Mouse (Mus musculus): ENCODE data around the gene Krtap19-4. TPM values are rescaled to one million over a fixed set of nuclear protein-coding genes. Genes with fewer than 3 reads are reported as not detected.

Gene Krtap19-4
- polyA plus RNA-seq, 1 experiment from 2014 or later: not detected

GRCm38 (mm10) chr16:88864887-88865407 is 19.9 kb downstream of the Krtap19-4 start:
- DNase-seq (ENCODE audit: low spot score) (no peak), ATAC-seq (no peak)
- H3K9me3 ChIP-seq (ENCODE audit: low read length): no peaks in the 10 kb centered on the region
- H3K4me3 ChIP-seq (ENCODE audit: low read depth, low read length): no peak overlapping the region
- H3K4me1 ChIP-seq (ENCODE audit: insufficient read depth, low read depth, low read length): no peaks in the 10 kb centered on the region
- H3K27ac ChIP-seq (ENCODE audit: low read length): no peak overlapping the region
- no peaks in the 10 kb centered on the region for H3K36me3 ChIP-seq (ENCODE audit: insufficient read depth, low read length)
- no peaks in the 10 kb centered on the region for H3K27me3 ChIP-seq (replicated peaks; ENCODE audit: insufficient read depth, low read length)
- WGBS: 80% methylated on average over 4 of the region's 4 CpGs
- TF ChIP-seq CTCF (IDR thresholded peaks at IDR 0.05): no peak
- no peak for TF ChIP-seq EP300 (IDR thresholded peaks at IDR 0.05)
- H3K9ac ChIP-seq (replicated peaks; ENCODE audit: low read depth): no peak overlapping the region
- no peak overlapping the region for H3K4me2 ChIP-seq (replicated peaks; ENCODE audit: low read depth, low read length)

- Histone ChIP-seq H3K4me3 (ENCODE audit: low read depth, low read length) (no peak overlapping the region), H3K36me3 (ENCODE audit: insufficient read depth, low read length) (no peaks in the 10 kb centered on the region), H3K9me3 (ENCODE audit: low read length) (no peaks in the 10 kb centered on the region), H3K27ac (ENCODE audit: low read length) (no peak overlapping the region), H3K9ac (replicated peaks; ENCODE audit: low read depth) (no peak overlapping the region), H3K4me2 (replicated peaks; ENCODE audit: low read depth, low read length) (no peak overlapping the region), H3K4me1 (ENCODE audit: insufficient read depth, low read depth, low read length) (no peaks in the 10 kb centered on the region), H3K27me3 (replicated peaks; ENCODE audit: insufficient read depth, low read length) (no peaks in the 10 kb centered on the region)
- 10% methylated on average over 5 of the region's 5 CpGs for WGBS
- DNase-seq (ENCODE audit: low spot score) (peak; percentile 18), ATAC-seq (no peak)
- TF ChIP-seq EP300 (IDR thresholded peaks at IDR 0.05): no peak
- TF ChIP-seq CTCF (IDR thresholded peaks at IDR 0.05): peak; percentile 72
Observed at GRCm38 (mm10) chr16:88851450-88851849, 33.4 kb downstream of the Krtap19-4 start.

- no peaks in the 10 kb centered on the region for H3K4me1 ChIP-seq (ENCODE audit: insufficient read depth, low read depth, low read length)
- H3K4me2 ChIP-seq (replicated peaks; ENCODE audit: low read depth, low read length): no peak overlapping the region
- H3K4me3 ChIP-seq (ENCODE audit: low read depth, low read length): no peak overlapping the region
- no peak overlapping the region for H3K9ac ChIP-seq (replicated peaks; ENCODE audit: low read depth)
- TF ChIP-seq CTCF (IDR thresholded peaks at IDR 0.05) (no peak), EP300 (IDR thresholded peaks at IDR 0.05) (no peak)
- no peaks in the 10 kb centered on the region for H3K27me3 ChIP-seq (replicated peaks; ENCODE audit: insufficient read depth, low read length)
- no peak for DNase-seq (ENCODE audit: low spot score)
- H3K9me3 ChIP-seq (ENCODE audit: low read length): no peaks in the 10 kb centered on the region
- WGBS: 78% methylated on average over 4 of the region's 4 CpGs
- H3K27ac ChIP-seq (ENCODE audit: low read length): no peak overlapping the region
- no peaks in the 10 kb centered on the region for H3K36me3 ChIP-seq (ENCODE audit: insufficient read depth, low read length)
- ATAC-seq: no peak
Observed at GRCm38 (mm10) chr16:88848558-88848957, 36.3 kb downstream of the Krtap19-4 start.

- H3K27ac ChIP-seq (ENCODE audit: low read length): no peak overlapping the region
- H3K4me2 ChIP-seq (replicated peaks; ENCODE audit: low read depth, low read length): no peak overlapping the region
- no peaks in the 10 kb centered on the region for H3K27me3 ChIP-seq (replicated peaks; ENCODE audit: insufficient read depth, low read length)
- TF ChIP-seq CTCF (IDR thresholded peaks at IDR 0.05) (no peak), EP300 (IDR thresholded peaks at IDR 0.05) (no peak)
- no peaks in the 10 kb centered on the region for H3K4me1 ChIP-seq (ENCODE audit: insufficient read depth, low read depth, low read length)
- no peaks in the 10 kb centered on the region for H3K36me3 ChIP-seq (ENCODE audit: insufficient read depth, low read length)
- ATAC-seq (no peak), DNase-seq (ENCODE audit: low spot score) (no peak)
- H3K9ac ChIP-seq (replicated peaks; ENCODE audit: low read depth): no peak overlapping the region
- H3K9me3 ChIP-seq (ENCODE audit: low read length): no peaks in the 10 kb centered on the region
- WGBS: 89% methylated on average over 1 of the region's 1 CpGs
- no peak overlapping the region for H3K4me3 ChIP-seq (ENCODE audit: low read depth, low read length)
Observed at GRCm38 (mm10) chr16:88847363-88847762, 37.5 kb downstream of the Krtap19-4 start.

Other genes with a start within 250 kb of the Krtap19-4 start
- gene Krtap26-1, start 237.3 kb downstream of the Krtap19-4 start, polyA plus RNA-seq (2015; fragmentation: Nextera tagmentation; extraction: Ambion mirVana): not detected in 2 replicates
- not detected in 2 replicates for gene Krtap27-1, start 213.4 kb downstream of the Krtap19-4 start, polyA plus RNA-seq (2015; fragmentation: Nextera tagmentation; extraction: Ambion mirVana)
- not detected in 2 replicates for gene 2310061N02Rik, start 177.1 kb downstream of the Krtap19-4 start, polyA plus RNA-seq (2015; fragmentation: Nextera tagmentation; extraction: Ambion mirVana)
- gene Krtap13-1, start 156.2 kb downstream of the Krtap19-4 start, polyA plus RNA-seq (2015; fragmentation: Nextera tagmentation; extraction: Ambion mirVana): not detected in 2 replicates
- not detected in 2 replicates for gene Krtap13, start 133.5 kb downstream of the Krtap19-4 start, polyA plus RNA-seq (2015; fragmentation: Nextera tagmentation; extraction: Ambion mirVana)
- gene 2310034C09Rik, start 126.2 kb downstream of the Krtap19-4 start, polyA plus RNA-seq (2015; fragmentation: Nextera tagmentation; extraction: Ambion mirVana): not detected in 2 replicates
- gene 2310057N15Rik, start 110.9 kb downstream of the Krtap19-4 start, polyA plus RNA-seq (2015; fragmentation: Nextera tagmentation; extraction: Ambion mirVana): not detected in 2 replicates
- gene Gm5965, start 107.2 kb downstream of the Krtap19-4 start, polyA plus RNA-seq (2015; fragmentation: Nextera tagmentation; extraction: Ambion mirVana): not detected in 2 replicates
- not detected in 2 replicates for gene Gm20741, start 72.9 kb downstream of the Krtap19-4 start, polyA plus RNA-seq (2015; fragmentation: Nextera tagmentation; extraction: Ambion mirVana)
- gene Krtap15, start 64.9 kb downstream of the Krtap19-4 start, polyA plus RNA-seq (2015; fragmentation: Nextera tagmentation; extraction: Ambion mirVana): not detected in 2 replicates
- gene Krtap14, start 58.9 kb downstream of the Krtap19-4 start, polyA plus RNA-seq (2015; fragmentation: Nextera tagmentation; extraction: Ambion mirVana): not detected in 2 replicates
- not detected in 2 replicates for gene Krtap19-1, start 15.7 kb downstream of the Krtap19-4 start, polyA plus RNA-seq (2015; fragmentation: Nextera tagmentation; extraction: Ambion mirVana)
- gene Krtap19-2, start 10.8 kb downstream of the Krtap19-4 start, polyA plus RNA-seq (2015; fragmentation: Nextera tagmentation; extraction: Ambion mirVana): not detected in 2 replicates
- not detected in 2 replicates for gene Krtap19-3, start 7.1 kb downstream of the Krtap19-4 start, polyA plus RNA-seq (2015; fragmentation: Nextera tagmentation; extraction: Ambion mirVana)
- gene Krtap19-5, start 11.4 kb upstream of the Krtap19-4 start, polyA plus RNA-seq (2015; fragmentation: Nextera tagmentation; extraction: Ambion mirVana): not detected in 2 replicates
- gene Krtap19-9b, start 47.2 kb upstream of the Krtap19-4 start, polyA plus RNA-seq (2015; fragmentation: Nextera tagmentation; extraction: Ambion mirVana): not detected in 2 replicates
- gene Krtap16-3, start 77.8 kb upstream of the Krtap19-4 start, polyA plus RNA-seq (2015; fragmentation: Nextera tagmentation; extraction: Ambion mirVana): not detected in 2 replicates
- gene Krtap22-2, start 125.7 kb upstream of the Krtap19-4 start, polyA plus RNA-seq (2015; fragmentation: Nextera tagmentation; extraction: Ambion mirVana): not detected in 2 replicates
- not detected in 2 replicates for gene Gm10229, start 130.2 kb upstream of the Krtap19-4 start, polyA plus RNA-seq (2015; fragmentation: Nextera tagmentation; extraction: Ambion mirVana)
- not detected in 2 replicates for gene Krtap6-1, start 146.6 kb upstream of the Krtap19-4 start, polyA plus RNA-seq (2015; fragmentation: Nextera tagmentation; extraction: Ambion mirVana)
- gene Gm10228, start 156.4 kb upstream of the Krtap19-4 start, polyA plus RNA-seq (2015; fragmentation: Nextera tagmentation; extraction: Ambion mirVana): not detected in 2 replicates
- not detected in 2 replicates for gene Krtap6-5, start 162.8 kb upstream of the Krtap19-4 start, polyA plus RNA-seq (2015; fragmentation: Nextera tagmentation; extraction: Ambion mirVana)
- not detected in 2 replicates for gene 1110025L11Rik, start 178.9 kb upstream of the Krtap19-4 start, polyA plus RNA-seq (2015; fragmentation: Nextera tagmentation; extraction: Ambion mirVana)
- gene Krtap6-3, start 198.9 kb upstream of the Krtap19-4 start, polyA plus RNA-seq (2015; fragmentation: Nextera tagmentation; extraction: Ambion mirVana): not detected in 2 replicates